Mouse (Mus musculus) left cerebral cortex, postnatal 10 days (tissue): ENCODE results near the gene Dnal4. TPM values are rescaled to one million over a fixed set of nuclear protein-coding genes. Genes with fewer than 3 reads are reported as not detected.

Experiments
- DNase-seq, 2 experiments: peaks; one replicate each; pipeline ENCODE4 v3.0.0; 2021 to 2022; ENCODE audit warnings: low spot score in 2 of 2, mixed read lengths in 1 of 2; ENCODE audit errors: extremely low spot score in 1 of 2
- intact Hi-C: fragments of 180-260 bp; cut with DNase I; formaldehyde crosslinking; loops from one replicate; pipeline ENCODE4 v1.15.1; 2025
- total RNA-seq, 2 experiments: library from RNA; stranded (reverse); gene quantifications; 2 replicates each; pipeline ENCODE4 v1.2.3; 2021

Dnal4 gene
- total RNA-seq, 2 experiments from 2014 or later = 28.6 to 31.0 TPM

GRCm38 (mm10) chr15:79803533-79804351 is 26.1 kb upstream of the Dnal4 start:
- DNase-seq = peak in 1 of 2 experiments; percentile 65
- intact Hi-C loops = loop anchor here (1.0 to 5.0 kb wide), 2 partner anchors 20 to 46 kb away; no protein-coding TSS in a partner anchor

GRCm38 (mm10) chr15:79802304-79802703 is 24.7 kb upstream of the Dnal4 start:
- DNase-seq = peak in 1 of 2 experiments; percentile 62
- intact Hi-C loops = loop anchor here (5.0 kb wide), 1 partner anchor 45 kb away; no protein-coding TSS in a partner anchor

GRCm38 (mm10) chr15:79801646-79802045 is 24.0 kb upstream of the Dnal4 start:
- DNase-seq = no peak
- intact Hi-C loops = loop anchor here (5.0 kb wide), 1 partner anchor 44 kb away; no protein-coding TSS in a partner anchor

- DNase-seq = peak in 1 of 2 experiments; percentile 28
- intact Hi-C loops = loop anchor here (5.0 kb wide), 1 partner anchor 43 kb away; no protein-coding TSS in a partner anchor
Measured at GRCm38 (mm10) chr15:79800701-79801100, 23.1 kb upstream of the Dnal4 start.

GRCm38 (mm10) chr15:79798591-79798990 is 20.9 kb upstream of the Dnal4 start:
- intact Hi-C loops = no loop called here
- peak in 1 of 2 experiments; percentile 38 for DNase-seq

GRCm38 (mm10) chr15:79797680-79798079 is 20.0 kb upstream of the Dnal4 start:
- DNase-seq = peak in 1 of 2 experiments; percentile 24
- intact Hi-C loops = no loop called here

- intact Hi-C loops = no loop called here
- DNase-seq = no peak
Measured at GRCm38 (mm10) chr15:79797096-79797495, 19.4 kb upstream of the Dnal4 start.

GRCm38 (mm10) chr15:79796256-79796655 is 18.6 kb upstream of the Dnal4 start:
- intact Hi-C loops = no loop called here
- peak in 1 of 2 experiments; percentile 84 for DNase-seq

GRCm38 (mm10) chr15:79794173-79794572 is 16.5 kb upstream of the Dnal4 start:
- no peak for DNase-seq
- intact Hi-C loops = no loop called here

- intact Hi-C loops = no loop called here
- no peak for DNase-seq
Measured at GRCm38 (mm10) chr15:79793076-79793475, 15.4 kb upstream of the Dnal4 start.

GRCm38 (mm10) chr15:79792455-79792854 is 14.8 kb upstream of the Dnal4 start:
- intact Hi-C loops = no loop called here

GRCm38 (mm10) chr15:79791502-79791901 is 13.9 kb upstream of the Dnal4 start:
- intact Hi-C loops = no loop called here
- no peak for DNase-seq

More at GRCm38 (mm10) chr15:79792455-79792854, 14.8 kb upstream of the Dnal4 start:
- DNase-seq = peak in 1 of 2 experiments; percentile 63

GRCm38 (mm10) chr15:79790905-79791304 is 13.3 kb upstream of the Dnal4 start:
- no peak for DNase-seq
- intact Hi-C loops = no loop called here

- intact Hi-C loops = no loop called here
- DNase-seq = peak in 1 of 2 experiments; percentile 30
Measured at GRCm38 (mm10) chr15:79790111-79790510, 12.5 kb upstream of the Dnal4 start.

GRCm38 (mm10) chr15:79787815-79788214 is 10.2 kb upstream of the Dnal4 start:
- peak in 1 of 2 experiments; percentile 30 for DNase-seq
- intact Hi-C loops = no loop called here

GRCm38 (mm10) chr15:79785056-79785455 is 7.4 kb upstream of the Dnal4 start:
- DNase-seq = no peak
- intact Hi-C loops = no loop called here

- peak in 1 of 2 experiments; percentile 31 for DNase-seq
- intact Hi-C loops = no loop called here
Measured at GRCm38 (mm10) chr15:79775662-79776061, 2.0 kb downstream of the Dnal4 start.

- peak; percentile 97 to 98 for DNase-seq
- intact Hi-C loops = no loop called here
Measured at GRCm38 (mm10) chr15:79774117-79775027, 3.3 kb downstream of the Dnal4 start.

GRCm38 (mm10) chr15:79770629-79771240 is 6.9 kb downstream of the Dnal4 start:
- DNase-seq = no peak
- intact Hi-C loops = no loop called here
